Mouse (Mus musculus): ENCODE measurements at regions not wholly inside any gene's neighbourhood (a gene's known extent, or its start where the extent isn't known, plus 50 kb on each side); places are given as distances from the start of the nearest gene placed in this dataset.

- 74% methylated on average over 2 of the region's 2 CpGs for WGBS
- Histone ChIP-seq H3K27me3 (replicated peaks; ENCODE audit: control insufficient read depth, insufficient read depth, low read length) (no peaks in the 10 kb centered on the region), H3K36me3 (ENCODE audit: control insufficient read depth, insufficient read depth, low read length) (no peaks in the 10 kb centered on the region), H3K27ac (ENCODE audit: insufficient read depth, low read depth, low read length) (no peak overlapping the region), H3K4me1 (ENCODE audit: control insufficient read depth, insufficient read depth, low read length) (no peaks in the 10 kb centered on the region), H3K4me3 (ENCODE audit: insufficient read depth, low read depth, low read length) (no peak overlapping the region)
- no peak for TF ChIP-seq CTCF (conservative IDR thresholded peaks at IDR 0.05; ENCODE audit: insufficient read depth, insufficient read length, low read depth, low read length)
- no peak for TF ChIP-seq POLR2A (IDR thresholded peaks at IDR 0.05; ENCODE audit: low read depth, low read length)
- DNase-seq, result no peak
These were observed 1294.9 kb upstream of the Lrrc6 start for GRCm38 (mm10) chr15:67795578-67795977.

- H3K27me3 ChIP-seq (replicated peaks; ENCODE audit: control insufficient read depth, insufficient read depth, low read length), result no peaks in the 10 kb centered on the region
- H3K36me3 ChIP-seq (ENCODE audit: control insufficient read depth, insufficient read depth, low read length), result no peaks in the 10 kb centered on the region
- no peak overlapping the region for H3K4me3 ChIP-seq (ENCODE audit: insufficient read depth, low read depth, low read length)
- no peaks in the 10 kb centered on the region for H3K4me1 ChIP-seq (ENCODE audit: control insufficient read depth, insufficient read depth, low read length)
- DNase-seq, result no peak
- TF ChIP-seq CTCF (conservative IDR thresholded peaks at IDR 0.05; ENCODE audit: insufficient read depth, insufficient read length, low read depth, low read length) (no peak), POLR2A (IDR thresholded peaks at IDR 0.05; ENCODE audit: low read depth, low read length) (no peak)
- H3K27ac ChIP-seq (ENCODE audit: insufficient read depth, low read depth, low read length), result no peak overlapping the region
These were observed 1292.1 kb upstream of the Lrrc6 start for GRCm38 (mm10) chr15:67792822-67793221.

- TF ChIP-seq CTCF (conservative IDR thresholded peaks at IDR 0.05; ENCODE audit: insufficient read depth, insufficient read length, low read depth, low read length) (no peak), POLR2A (IDR thresholded peaks at IDR 0.05; ENCODE audit: low read depth, low read length) (no peak)
- H3K27ac ChIP-seq (ENCODE audit: insufficient read depth, low read depth, low read length), result no peak overlapping the region
- H3K27me3 ChIP-seq (replicated peaks; ENCODE audit: control insufficient read depth, insufficient read depth, low read length), result no peaks in the 10 kb centered on the region
- DNase-seq, result no peak
- H3K4me3 ChIP-seq (ENCODE audit: insufficient read depth, low read depth, low read length), result no peak overlapping the region
- no peaks in the 10 kb centered on the region for H3K36me3 ChIP-seq (ENCODE audit: control insufficient read depth, insufficient read depth, low read length)
- no peaks in the 10 kb centered on the region for H3K4me1 ChIP-seq (ENCODE audit: control insufficient read depth, insufficient read depth, low read length)
These were observed 1287.9 kb upstream of the Lrrc6 start for GRCm38 (mm10) chr15:67788587-67788986.

- H3K4me3 ChIP-seq (ENCODE audit: insufficient read depth, low read depth, low read length), result no peak overlapping the region
- H3K27me3 ChIP-seq (replicated peaks; ENCODE audit: control insufficient read depth, insufficient read depth, low read length), result no peaks in the 10 kb centered on the region
- H3K36me3 ChIP-seq (ENCODE audit: control insufficient read depth, insufficient read depth, low read length), result no peaks in the 10 kb centered on the region
- TF ChIP-seq CTCF (conservative IDR thresholded peaks at IDR 0.05; ENCODE audit: insufficient read depth, insufficient read length, low read depth, low read length), result no peak
- TF ChIP-seq POLR2A (IDR thresholded peaks at IDR 0.05; ENCODE audit: low read depth, low read length), result no peak
- H3K4me1 ChIP-seq (ENCODE audit: control insufficient read depth, insufficient read depth, low read length), result no peaks in the 10 kb centered on the region
- WGBS, result 26% methylated on average over 2 of the region's 2 CpGs
- DNase-seq, result no peak
- no peak overlapping the region for H3K27ac ChIP-seq (ENCODE audit: insufficient read depth, low read depth, low read length)
These were observed 1284.9 kb upstream of the Lrrc6 start for GRCm38 (mm10) chr15:67785583-67785982.

- TF ChIP-seq CTCF (conservative IDR thresholded peaks at IDR 0.05; ENCODE audit: insufficient read depth, insufficient read length, low read depth, low read length) (no peak), POLR2A (IDR thresholded peaks at IDR 0.05; ENCODE audit: low read depth, low read length) (no peak)
- Histone ChIP-seq H3K27ac (ENCODE audit: insufficient read depth, low read depth, low read length) (no peak overlapping the region), H3K27me3 (replicated peaks; ENCODE audit: control insufficient read depth, insufficient read depth, low read length) (no peaks in the 10 kb centered on the region), H3K36me3 (ENCODE audit: control insufficient read depth, insufficient read depth, low read length) (no peaks in the 10 kb centered on the region), H3K4me3 (ENCODE audit: insufficient read depth, low read depth, low read length) (no peak overlapping the region), H3K4me1 (ENCODE audit: control insufficient read depth, insufficient read depth, low read length) (no peaks in the 10 kb centered on the region)
- 76% methylated on average over 1 of the region's 1 CpGs for WGBS
- DNase-seq, result no peak
These were observed 1283.0 kb upstream of the Lrrc6 start for GRCm38 (mm10) chr15:67783754-67784153.

- TF ChIP-seq POLR2A (IDR thresholded peaks at IDR 0.05; ENCODE audit: low read depth, low read length) (no peak), CTCF (conservative IDR thresholded peaks at IDR 0.05; ENCODE audit: insufficient read depth, insufficient read length, low read depth, low read length) (no peak)
- no peaks in the 10 kb centered on the region for H3K4me1 ChIP-seq (ENCODE audit: control insufficient read depth, insufficient read depth, low read length)
- no peaks in the 10 kb centered on the region for H3K27me3 ChIP-seq (replicated peaks; ENCODE audit: control insufficient read depth, insufficient read depth, low read length)
- no peak overlapping the region for H3K27ac ChIP-seq (ENCODE audit: insufficient read depth, low read depth, low read length)
- WGBS, result 80% methylated on average over 4 of the region's 4 CpGs
- no peaks in the 10 kb centered on the region for H3K36me3 ChIP-seq (ENCODE audit: control insufficient read depth, insufficient read depth, low read length)
- no peak for DNase-seq
- H3K4me3 ChIP-seq (ENCODE audit: insufficient read depth, low read depth, low read length), result no peak overlapping the region
These were observed 1281.8 kb upstream of the Lrrc6 start for GRCm38 (mm10) chr15:67782505-67782904.

GRCm38 (mm10) chr15:67780856-67781255 lies 1280.1 kb upstream of the Lrrc6 start:
- DNase-seq, result peak; percentile 8
- Histone ChIP-seq H3K27me3 (replicated peaks; ENCODE audit: control insufficient read depth, insufficient read depth, low read length) (no peaks in the 10 kb centered on the region), H3K36me3 (ENCODE audit: control insufficient read depth, insufficient read depth, low read length) (no peaks in the 10 kb centered on the region), H3K4me1 (ENCODE audit: control insufficient read depth, insufficient read depth, low read length) (no peaks in the 10 kb centered on the region), H3K27ac (ENCODE audit: insufficient read depth, low read depth, low read length) (no peak overlapping the region), H3K4me3 (ENCODE audit: insufficient read depth, low read depth, low read length) (no peak overlapping the region)
- TF ChIP-seq POLR2A (IDR thresholded peaks at IDR 0.05; ENCODE audit: low read depth, low read length), result no peak
- no peak for TF ChIP-seq CTCF (conservative IDR thresholded peaks at IDR 0.05; ENCODE audit: insufficient read depth, insufficient read length, low read depth, low read length)
- WGBS, result 37% methylated on average over 2 of the region's 2 CpGs

- WGBS, result 50% methylated on average over 3 of the region's 3 CpGs
- no peak for DNase-seq
These were observed 1266.9 kb upstream of the Lrrc6 start for GRCm38 (mm10) chr15:67767624-67768023.

More at GRCm38 (mm10) chr15:67767624-67768023, 1266.9 kb upstream of the Lrrc6 start:
- no peak overlapping the region for H3K4me3 ChIP-seq (ENCODE audit: insufficient read depth, low read depth, low read length)
- no peaks in the 10 kb centered on the region for H3K36me3 ChIP-seq (ENCODE audit: control insufficient read depth, insufficient read depth, low read length)
- no peaks in the 10 kb centered on the region for H3K4me1 ChIP-seq (ENCODE audit: control insufficient read depth, insufficient read depth, low read length)
- no peak for TF ChIP-seq POLR2A (IDR thresholded peaks at IDR 0.05; ENCODE audit: low read depth, low read length)
- H3K27ac ChIP-seq (ENCODE audit: insufficient read depth, low read depth, low read length), result no peak overlapping the region
- no peaks in the 10 kb centered on the region for H3K27me3 ChIP-seq (replicated peaks; ENCODE audit: control insufficient read depth, insufficient read depth, low read length)
